ENCODE assay signal across 18 mouse cellular contexts in the genomic region with DNA sequence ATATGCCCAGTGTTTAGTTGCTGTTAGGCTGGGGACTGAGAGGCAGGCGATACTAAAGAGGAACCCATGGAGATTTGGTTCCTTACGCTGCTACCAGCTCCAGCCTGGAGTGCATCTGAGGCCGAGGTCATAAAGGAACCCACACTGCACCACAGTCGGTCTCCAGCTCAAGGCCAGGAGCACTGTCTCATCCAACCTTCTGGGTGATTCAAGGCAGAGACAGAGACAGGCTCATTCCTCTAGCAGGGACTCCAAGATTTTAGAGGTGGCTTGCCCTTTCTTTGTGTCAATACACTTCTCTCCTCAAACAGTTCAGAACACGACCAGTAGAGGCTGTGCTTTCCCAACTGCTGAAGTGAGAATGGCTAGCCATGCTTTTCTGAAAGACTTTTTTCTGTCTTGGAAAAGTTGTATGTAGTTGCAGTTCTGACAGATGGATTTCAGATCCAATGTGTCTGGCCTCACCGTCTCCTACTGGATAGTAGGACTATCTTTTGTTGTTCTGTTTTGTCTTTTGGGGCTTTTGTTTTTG. TPM values are rescaled to one million over a fixed set of nuclear protein-coding genes. Genes with fewer than 3 reads are reported as not detected.
DNase-seq lines count a peak whose midpoint lies in the region; ATAC-seq and TF ChIP-seq lines count a peak whose summit lies in the region.
"Had no signal": no experiment of that assay in that cellular context is flagged by ENCODE, and none has a peak within 500 bp of the region (broad histone marks: within the 10 kb centered on the region; RNA-seq: fewer than 3 reads in every experiment).

No protein-coding gene starts in this region.

- no peak overlapping the region for H3K4me2 ChIP-seq in lung, embryonic 14.5 days
- H3K4me2 ChIP-seq: embryonic facial prominence, embryonic 15.5 days; limb, embryonic 15.5 days; neural tube, embryonic 15.5 days had no signal

- no peaks in the 10 kb centered on the region for H3K36me3 ChIP-seq in lung, embryonic 14.5 days (ENCODE audit: insufficient read depth)
- H3K36me3 ChIP-seq: embryonic facial prominence, embryonic 15.5 days; limb, embryonic 15.5 days; neural tube, embryonic 15.5 days had no signal

- H3K27me3 ChIP-seq in lung, embryonic 14.5 days (ENCODE audit: insufficient read depth, low read length): no peaks in the 10 kb centered on the region
- H3K27me3 ChIP-seq: embryonic facial prominence, embryonic 15.5 days; limb, embryonic 15.5 days; neural tube, embryonic 15.5 days had no signal

- TF ChIP-seq CTCF in lung, embryonic 14.5 days (IDR thresholded peaks at IDR 0.05; ENCODE audit: low read depth): peak; percentile 53

- no peak for ATAC-seq in lung, embryonic 14.5 days (ENCODE audit: insufficient read depth)
- ATAC-seq in granulocyte monocyte progenitor cell, adult 5-6 weeks (replicated peaks; ENCODE audit: poor library complexity, severe bottlenecking): 0 out of 2 replicates have a peak, but pooled peaks have one; percentile 25
- ATAC-seq: forebrain, embryonic 16.5 days had no signal

- WGBS in lung, embryonic 14.5 days: 69% methylated on average over 6 of the region's 6 CpGs

- H3K9me3 ChIP-seq in lung, embryonic 14.5 days (ENCODE audit: low read depth, low read length): 0 out of 2 replicates have a peak, but pooled peaks cover 4% of the 10 kb centered on the region
- H3K9me3 ChIP-seq: neural tube, embryonic 15.5 days had no signal

- H3K4me3 ChIP-seq in lung, embryonic 14.5 days (ENCODE audit: low read depth, low read length): no peak overlapping the region
- H3K4me3 ChIP-seq: embryonic facial prominence, embryonic 15.5 days; limb, embryonic 15.5 days; neural tube, embryonic 15.5 days had no signal

- H3K27ac ChIP-seq in lung, embryonic 14.5 days (ENCODE audit: low read depth): no peak overlapping the region
- H3K27ac ChIP-seq: embryonic facial prominence, embryonic 15.5 days; limb, embryonic 15.5 days; neural tube, embryonic 15.5 days had no signal

- DNase-seq in heart, adult 11 months: peak; percentile 79
- DNase-seq in heart, adult 9 months (ENCODE audit: low spot score in 2 of 2): no peak
- DNase-seq in lung, embryonic 14.5 days: peak; percentile 32
- DNase-seq in lung, postnatal 14 days: no peak
- DNase-seq in MN1 (ENCODE audit: low spot score): peak; percentile 36
- DNase-seq in ovary, postnatal 36 days (ENCODE audit: low spot score): no peak
- no peak for DNase-seq in c-Kit-positive CD71-positive TER-119-positive erythroid progenitor cells, embryonic 14.5 days (ENCODE audit: low spot score)
- DNase-seq: right cerebral cortex, postnatal 25 days had no signal

- no peaks in the 10 kb centered on the region for H3K4me1 ChIP-seq in lung, embryonic 14.5 days (ENCODE audit: insufficient read depth)
- H3K4me1 ChIP-seq: embryonic facial prominence, embryonic 15.5 days; limb, embryonic 15.5 days; neural tube, embryonic 15.5 days had no signal

- no peak overlapping the region for H3K9ac ChIP-seq in lung, embryonic 14.5 days
- H3K9ac ChIP-seq: embryonic facial prominence, embryonic 15.5 days; limb, embryonic 15.5 days; neural tube, embryonic 15.5 days had no signal

RNA-seq across cellular contexts. Expression of gene Vash2, which starts 17.3 kb away (rescaled TPM):
- 38.1 and 40.6 TPM in 2 replicates for polyA plus RNA-seq in lung, embryonic 14.5 days (2014; fragmentation: Nextera tagmentation; extraction: Ambion mirVana)
- 0.64 TPM in 1 of 2 replicates, not detected in the other for total RNA-seq in granulocyte monocyte progenitor cell, adult 5-6 weeks (2014; fragmentation: Nextera tagmentation)
- total RNA-seq in granulocyte monocyte progenitor cell, adult 5-6 weeks (2017): 0.21 TPM in 1 of 2 replicates, not detected in the other
- total RNA-seq: monocyte, adult 5-6 weeks had no signal

RNA-seq across cellular contexts. Expression of gene Flvcr1, which starts 29.5 kb away (rescaled TPM):
- 8.4 and 9.9 TPM in 2 replicates for polyA plus RNA-seq in lung, embryonic 14.5 days (2014; fragmentation: Nextera tagmentation; extraction: Ambion mirVana)
- total RNA-seq in granulocyte monocyte progenitor cell, adult 5-6 weeks (2014; fragmentation: Nextera tagmentation): 25.1 and 29.5 TPM in 2 replicates
- 27.0 and 32.6 TPM in 2 replicates for total RNA-seq in granulocyte monocyte progenitor cell, adult 5-6 weeks (2017)

RNA-seq across cellular contexts. Expression of gene Spata45, which starts 40.0 kb away (rescaled TPM):
- not detected in 2 replicates for polyA plus RNA-seq in lung, embryonic 14.5 days (2014; fragmentation: Nextera tagmentation; extraction: Ambion mirVana)
- not detected in 2 replicates for total RNA-seq in granulocyte monocyte progenitor cell, adult 5-6 weeks (2014; fragmentation: Nextera tagmentation)
- total RNA-seq in granulocyte monocyte progenitor cell, adult 5-6 weeks (2017): not detected in 2 replicates
- total RNA-seq: common myeloid progenitor, adult 5-6 weeks; heart, adult 8-10 months; heart, postnatal 36 days; monocyte, adult 5-6 weeks had no signal
- polyA plus RNA-seq: embryonic facial prominence, embryonic 15.5 days; forebrain, embryonic 16.5 days; intestine, embryonic 14.5 days; limb, embryonic 15.5 days; neural tube, embryonic 15.5 days had no signal

Comparison
In these comparisons a context has a peak if more than half of its experiments do, and no peak if none do; other contexts are left out.
1. DNase-seq: peak in heart, adult 11 months (single experiment), lung, embryonic 14.5 days (single experiment) and MN1 (single experiment); none in heart, adult 9 months (0 of 2), lung, postnatal 14 days (single experiment), ovary, postnatal 36 days (single experiment) and c-Kit-positive CD71-positive TER-119-positive erythroid progenitor cells, embryonic 14.5 days (single experiment).